Mouse (Mus musculus) brain, embryonic 14.5 days (tissue): ENCODE data around the gene Polr2m.

ENCODE experiments used
- CTCF ChIP-seq: fragments of 200-500 bp; IDR thresholded peaks from 2 replicates; pipeline ENCODE4 v1.5.1; 2012; ENCODE audit warnings: inconsistent platforms, mild to moderate bottlenecking, moderate library complexity, borderline replicate concordance; ENCODE audit not compliant: insufficient read depth, insufficient read length; ENCODE audit errors: extremely low read depth
- POLR2A ChIP-seq: fragments of 200-500 bp; IDR thresholded peaks from 2 replicates; pipeline ENCODE4 v1.6.1; 2012; ENCODE audit warnings: mild to moderate bottlenecking, inconsistent platforms, borderline replicate concordance; ENCODE audit not compliant: poor library complexity, insufficient read depth, insufficient read length, severe bottlenecking; ENCODE audit errors: extremely low read depth

- TF ChIP-seq POLR2A (no peak), CTCF (no peak)
Observed at GRCm38 (mm10) chr9:71479413-71479812, 6.3 kb downstream of the Polr2m start.
